Mouse (Mus musculus): ENCODE measurements around the gene Itch. TPM values are rescaled to one million over a fixed set of nuclear protein-coding genes. Genes with fewer than 3 reads are reported as not detected.
"Not testable (repeated sequence)": the region's sequence is repeated elsewhere in the genome, so short reads cannot be mapped to it uniquely, and the experiment has no call there.

Gene Itch
- total RNA-seq, 1 experiment from 2014 or later: 49.8 TPM

DNA sequence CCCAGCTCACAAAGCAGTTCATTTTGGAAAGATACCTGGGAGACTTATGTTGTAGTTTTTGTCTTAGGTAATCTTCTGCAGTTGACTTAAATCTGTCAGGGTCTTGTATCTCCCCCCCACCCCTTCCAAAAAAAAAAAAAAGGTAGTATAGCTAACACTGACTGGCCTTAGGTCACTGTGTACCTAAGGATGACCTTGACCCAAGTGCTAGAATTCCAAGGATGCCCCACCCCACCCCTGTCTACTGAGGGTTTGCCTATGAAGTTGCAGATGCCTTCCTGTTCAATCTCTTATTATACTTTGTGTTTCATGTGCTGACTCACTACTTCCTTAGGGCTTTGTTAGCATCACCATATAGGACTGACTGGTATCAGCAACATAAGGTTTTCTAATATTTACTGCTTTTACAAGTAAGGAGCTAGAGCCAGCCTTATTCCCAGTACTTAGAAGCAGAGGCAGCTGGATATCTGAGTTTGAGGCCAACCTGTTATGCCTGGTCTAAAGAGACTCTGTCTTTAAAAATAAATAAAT is 8.8 kb downstream of the Itch start:
- no peak for DNase-seq

DNA sequence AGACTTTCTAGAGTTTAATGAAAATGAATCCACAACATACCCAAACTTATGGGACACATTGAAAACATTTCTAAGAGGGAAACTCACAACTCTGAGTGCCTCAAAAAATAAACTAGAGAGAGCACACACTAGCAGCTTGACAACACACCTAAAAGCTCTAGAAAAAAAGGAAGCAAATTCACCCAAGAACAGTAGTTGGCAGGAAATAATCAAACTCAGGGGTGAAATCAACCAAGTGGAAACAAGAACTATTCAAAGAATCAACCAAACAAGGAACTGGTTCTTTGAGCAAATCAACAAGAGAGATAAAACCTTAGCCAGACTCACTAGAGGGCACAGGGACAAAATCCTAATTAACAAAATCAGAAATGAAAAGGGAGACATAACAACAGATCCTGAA is 16.0 kb downstream of the Itch start:
- not testable (repeated sequence) for DNase-seq

DNA sequence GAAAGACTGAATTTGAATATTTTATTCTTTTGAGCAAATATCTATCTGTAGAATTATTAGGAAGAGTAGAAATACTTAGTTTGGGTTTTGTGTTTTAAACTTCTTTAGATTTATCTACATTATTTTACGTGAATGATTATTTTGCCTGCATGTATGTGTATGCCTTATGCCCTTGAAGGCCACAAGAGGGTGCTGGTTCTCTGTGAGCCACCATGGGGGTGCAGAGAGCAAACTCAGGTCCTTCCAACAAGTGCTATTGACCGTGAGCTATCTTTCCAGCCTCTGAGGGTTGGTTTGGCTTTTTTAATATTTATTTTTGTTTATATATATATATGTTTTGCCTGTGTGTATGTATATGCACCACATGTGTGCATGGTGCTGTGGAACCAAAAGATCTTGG is 74.1 kb downstream of the Itch start:
- DNase-seq: peak; percentile 41

DNA sequence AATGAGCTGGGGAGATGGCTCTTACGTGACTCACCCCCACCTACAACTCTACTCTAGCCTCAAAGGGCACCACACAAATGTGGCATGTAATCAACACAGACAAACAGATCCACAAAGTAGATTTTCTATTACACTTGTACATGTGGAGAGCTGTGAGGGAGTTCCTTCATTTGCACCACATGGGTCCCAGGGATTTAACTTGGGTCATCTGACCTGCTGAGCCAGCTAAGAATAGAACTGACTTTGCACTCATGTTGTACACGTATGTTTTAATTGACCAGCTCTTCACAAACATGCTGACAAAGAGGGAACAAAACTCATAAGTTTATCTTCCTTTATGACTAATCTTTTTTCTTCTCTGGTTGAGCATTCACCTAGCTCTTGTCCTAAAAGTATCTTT is 89.8 kb downstream of the Itch start:
- no peak for DNase-seq

DNA sequence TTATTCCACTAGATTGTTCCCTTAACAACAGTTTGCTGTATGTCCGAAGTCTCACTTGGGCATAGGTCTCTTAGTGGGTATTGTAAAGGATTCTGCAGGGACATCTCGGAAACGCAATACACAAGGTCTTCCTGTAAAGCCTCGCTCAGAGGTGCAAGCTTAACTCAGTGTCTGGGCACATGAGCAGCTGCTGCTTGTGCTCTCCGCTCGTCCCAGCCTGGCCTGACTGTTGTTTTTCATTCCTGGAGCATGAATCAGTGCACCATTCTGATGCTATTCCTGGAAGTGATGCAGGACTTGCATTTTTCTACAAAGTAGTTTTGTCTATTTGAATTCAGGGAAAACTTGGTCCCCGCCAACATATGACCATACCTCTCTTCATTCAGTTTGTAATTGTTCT is 91.4 kb downstream of the Itch start:
- no peak for DNase-seq

DNA sequence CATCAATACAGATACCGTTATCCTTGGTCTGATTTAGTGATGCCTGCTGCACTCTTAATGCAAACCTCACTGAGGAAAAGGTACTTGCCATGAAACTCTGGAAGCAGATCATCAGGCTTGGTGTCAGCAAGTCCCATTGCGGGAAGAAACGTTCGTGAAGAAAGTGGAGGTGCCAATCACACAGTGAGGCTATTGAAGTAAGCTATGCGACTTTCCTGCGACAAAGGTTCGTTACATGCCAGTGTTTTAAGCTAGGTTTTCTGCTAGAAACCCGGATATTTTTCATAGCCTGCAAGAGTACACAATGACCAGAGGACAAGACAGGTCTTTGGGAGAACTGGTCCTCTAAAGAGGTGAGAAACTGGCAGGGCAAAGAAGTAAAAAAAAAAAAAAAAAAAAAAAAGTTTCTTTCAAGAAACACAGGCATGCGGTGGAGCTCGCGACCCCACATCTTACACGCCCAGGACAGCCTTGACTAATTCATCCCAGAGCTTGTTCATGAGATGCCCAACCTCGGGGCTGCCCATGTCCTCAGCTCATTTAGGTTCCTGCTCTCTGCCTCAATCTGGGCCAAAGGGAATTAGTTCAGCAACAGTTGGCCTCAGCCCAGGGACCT is 102.5 kb downstream of the Itch start:
- no peak for DNase-seq

DNA sequence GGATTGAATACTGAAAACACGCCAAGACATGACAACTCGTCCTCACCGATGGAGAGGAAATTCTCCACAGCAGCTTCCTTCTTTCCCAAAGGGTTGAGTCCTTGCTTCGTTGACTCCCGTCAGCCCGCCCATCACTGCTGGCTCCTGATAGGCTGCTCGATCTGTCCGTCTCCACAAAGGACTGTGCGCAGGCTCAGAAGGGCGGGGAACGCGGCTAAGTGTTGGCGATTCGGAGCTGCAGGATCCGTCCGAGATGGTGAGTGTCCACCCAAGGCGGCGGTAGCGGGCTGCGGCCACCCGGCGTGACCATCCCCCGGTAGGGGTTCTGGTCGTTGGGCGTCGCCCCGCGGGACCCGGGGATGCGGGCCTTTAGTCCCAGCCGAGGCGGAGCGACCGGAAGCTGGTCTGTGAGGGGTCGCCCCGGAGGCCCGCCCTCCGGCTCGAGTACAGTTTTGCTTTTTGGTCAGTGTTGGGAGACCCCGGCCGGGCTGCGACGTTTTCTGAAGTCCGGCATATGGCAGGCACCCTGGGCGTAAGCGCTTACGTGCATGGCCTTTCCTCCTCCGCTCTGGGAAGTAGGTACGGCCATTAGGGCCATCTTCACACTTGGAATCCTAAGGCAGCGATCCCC is 103.2 kb downstream of the Itch start, which contains the start of gene Dynlrb1:
Dynlrb1 (plus strand) TSS at position 172 of the 631 bp plus-strand sequence.
- peak; percentile 99 for DNase-seq

DNA sequence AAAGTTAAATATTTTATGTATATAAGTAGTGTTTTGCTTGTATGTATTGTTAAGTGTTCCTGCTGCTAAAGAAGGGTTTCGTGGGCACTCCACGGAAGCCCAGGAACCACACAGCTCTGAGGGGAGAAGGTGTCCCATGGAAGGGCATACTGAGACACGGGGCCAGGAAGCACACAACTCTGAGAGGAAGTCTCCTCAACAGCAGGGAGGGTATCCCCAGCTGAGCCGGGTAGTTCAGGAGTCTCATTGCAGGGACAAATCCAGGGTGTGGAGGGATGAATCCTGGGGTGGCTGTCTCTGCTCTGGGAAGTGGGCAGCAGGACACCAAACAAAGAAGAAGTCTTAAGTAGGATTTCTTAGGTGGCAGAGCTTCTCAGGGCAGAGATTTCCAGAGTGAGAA is 104.0 kb downstream of the Itch start:
- peak; percentile 27 for DNase-seq

DNA sequence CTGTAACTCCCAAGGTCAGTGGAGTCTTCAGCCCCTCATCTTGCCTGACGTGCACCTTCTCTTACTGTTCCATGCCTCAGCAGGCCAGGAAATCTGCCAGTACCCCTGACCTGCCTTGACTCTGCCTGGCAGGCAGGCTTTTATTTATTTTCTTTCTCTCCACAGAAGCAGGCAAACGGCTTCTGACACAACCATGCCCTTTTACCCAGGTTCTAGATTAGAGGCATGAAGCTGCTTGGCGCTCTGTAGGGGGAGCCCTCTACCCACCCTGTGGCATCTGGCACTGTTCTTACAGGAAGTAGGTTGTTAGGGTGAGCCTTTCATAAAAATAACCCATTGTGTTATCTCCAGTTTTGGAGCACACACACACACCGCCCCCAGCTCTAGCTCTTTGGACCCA is 107.6 kb downstream of the Itch start:
- DNase-seq: peak; percentile 77

DNA sequence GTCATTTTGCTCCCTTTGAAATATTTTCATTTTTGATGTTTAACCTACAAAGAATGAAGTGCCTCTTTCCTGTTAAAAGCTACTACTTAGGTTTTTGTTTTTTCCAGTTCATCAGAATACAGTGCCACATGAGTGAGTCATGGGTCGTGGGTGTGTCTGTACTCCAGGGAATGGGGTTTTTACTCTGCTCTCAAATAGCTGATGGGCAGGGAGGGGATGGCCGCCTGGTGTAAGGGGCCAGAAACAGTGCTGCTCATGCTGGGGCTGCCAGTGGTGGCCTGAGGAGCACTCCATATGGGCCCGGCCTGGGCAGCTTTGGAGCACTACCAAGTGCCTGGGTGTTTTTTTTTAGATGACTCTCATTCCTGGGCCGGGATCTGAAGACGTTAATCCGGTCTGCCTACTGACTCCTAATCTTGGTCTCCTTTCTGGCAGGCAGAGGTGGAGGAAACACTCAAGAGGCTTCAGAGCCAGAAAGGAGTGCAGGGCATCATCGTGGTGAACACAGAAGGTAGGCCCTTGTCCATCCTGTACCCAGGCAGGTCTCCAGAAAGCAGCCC is 109.1 kb downstream of the Itch start:
- peak; percentile 46 for DNase-seq

DNA sequence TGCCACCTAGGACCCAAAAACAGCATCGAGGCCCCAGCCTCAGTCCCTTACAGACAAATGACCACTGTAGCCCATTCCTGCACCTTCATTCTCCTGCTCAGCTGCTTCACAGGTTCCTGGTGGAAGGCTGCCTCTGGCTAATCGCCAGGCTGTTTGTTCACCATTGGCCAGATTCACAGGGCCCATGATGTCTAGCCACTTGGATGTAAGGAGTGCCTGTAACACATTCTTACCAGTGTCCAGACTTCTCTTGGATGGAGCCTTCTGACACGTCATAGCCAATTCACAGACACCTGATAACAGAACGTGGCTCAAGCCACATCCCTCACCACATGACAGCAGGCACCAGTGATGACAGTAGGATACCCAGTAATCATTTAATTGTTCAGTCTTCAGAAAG is 112.9 kb downstream of the Itch start:
- DNase-seq: peak; percentile 28

DNA sequence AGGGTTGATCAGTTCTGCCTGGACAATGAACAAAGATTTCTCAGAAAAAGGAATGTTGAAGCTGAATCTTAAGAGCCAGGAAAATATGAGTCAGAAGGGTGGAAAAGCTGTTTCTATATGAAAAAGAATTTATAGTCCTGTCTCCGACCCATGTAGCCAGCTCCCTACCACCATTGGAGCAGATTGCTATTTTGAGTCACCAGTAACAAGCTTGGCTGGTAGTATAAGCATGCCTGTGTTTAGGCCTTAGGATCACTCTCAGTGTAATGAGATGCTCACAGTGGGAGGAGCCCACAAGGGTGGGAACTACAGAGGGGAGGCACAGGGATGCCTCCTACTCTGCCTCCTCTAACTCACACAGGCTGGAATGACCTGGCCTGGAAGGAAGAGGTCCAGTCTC is 114.9 kb downstream of the Itch start:
- DNase-seq: no peak

DNA sequence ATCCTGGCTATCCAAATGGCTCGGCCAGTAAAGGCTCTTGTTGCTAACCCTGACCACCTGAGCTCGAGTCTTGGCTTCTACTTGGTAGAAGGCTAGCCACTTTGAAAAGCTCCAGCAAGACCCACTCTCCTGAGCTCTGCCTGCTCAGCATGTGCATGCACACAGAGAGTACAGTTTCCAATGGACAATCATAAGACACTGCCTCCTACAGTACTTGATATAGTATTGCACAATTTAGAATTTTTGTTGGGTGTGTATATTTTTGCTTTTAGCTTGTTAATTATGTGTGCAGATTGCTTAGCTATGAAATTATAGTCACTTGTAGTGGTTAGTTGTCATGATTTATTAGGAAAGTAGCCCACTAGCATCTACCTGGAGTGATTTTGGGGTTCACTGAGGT is 115.4 kb downstream of the Itch start:
- no peak for DNase-seq

DNA sequence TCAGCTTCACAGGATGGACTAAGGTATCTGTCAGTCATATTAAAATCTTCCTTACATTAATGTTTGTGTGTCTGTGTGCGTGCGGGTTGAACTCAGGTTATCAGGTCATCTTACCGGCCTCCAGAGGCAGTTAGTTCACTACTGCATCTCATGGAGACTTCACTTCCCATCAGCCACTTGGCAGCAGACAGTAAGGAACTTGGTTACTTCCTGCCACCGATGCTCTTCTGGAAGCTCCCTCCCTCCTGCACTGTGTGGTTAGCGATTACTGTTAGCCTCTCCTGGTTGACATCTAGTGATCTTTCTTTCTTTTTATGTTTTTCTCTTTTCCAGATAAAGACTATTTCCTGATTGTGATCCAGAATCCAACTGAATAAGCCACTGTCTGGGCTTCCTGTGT is 116.3 kb downstream of the Itch start:
- DNase-seq: no peak

DNA sequence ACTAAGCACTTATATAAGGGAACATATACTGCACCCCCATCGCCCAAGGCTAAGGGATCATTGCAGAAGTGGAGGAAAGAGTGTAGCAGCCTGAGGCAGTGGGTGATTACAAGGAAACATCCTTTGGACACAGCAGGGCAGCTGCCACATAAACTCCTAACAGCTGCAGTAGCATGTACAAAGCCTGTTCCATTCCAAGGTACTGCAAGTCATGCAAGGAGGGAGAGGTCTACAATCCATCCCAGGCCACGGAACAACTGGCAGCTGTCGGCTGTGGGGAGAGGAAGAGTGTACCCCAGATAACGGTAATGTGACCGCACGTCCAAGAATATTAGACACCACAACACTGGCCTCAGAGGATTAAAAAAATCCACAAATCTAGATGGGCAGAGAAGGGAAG is 132.2 kb downstream of the Itch start:
- DNase-seq: no peak

DNA sequence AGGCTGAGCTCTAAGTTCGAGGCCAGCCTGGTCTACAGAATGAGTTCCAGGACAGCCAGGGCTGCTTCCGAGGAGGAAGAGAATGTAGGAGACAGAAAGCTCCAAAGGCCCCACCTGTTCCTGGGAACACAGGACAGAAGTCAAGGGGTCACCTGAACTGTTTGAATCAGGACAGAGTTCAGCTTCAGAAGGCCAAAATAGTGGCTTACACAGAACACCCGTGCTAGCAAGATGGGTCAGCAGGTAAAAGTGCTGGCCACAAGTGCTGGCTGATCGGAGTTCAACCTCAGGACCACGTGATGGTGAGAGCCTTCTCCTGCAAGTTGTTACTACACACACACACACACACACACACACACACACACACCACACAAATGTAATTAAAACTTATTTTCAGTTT is 133.6 kb downstream of the Itch start:
- DNase-seq: no peak

DNA sequence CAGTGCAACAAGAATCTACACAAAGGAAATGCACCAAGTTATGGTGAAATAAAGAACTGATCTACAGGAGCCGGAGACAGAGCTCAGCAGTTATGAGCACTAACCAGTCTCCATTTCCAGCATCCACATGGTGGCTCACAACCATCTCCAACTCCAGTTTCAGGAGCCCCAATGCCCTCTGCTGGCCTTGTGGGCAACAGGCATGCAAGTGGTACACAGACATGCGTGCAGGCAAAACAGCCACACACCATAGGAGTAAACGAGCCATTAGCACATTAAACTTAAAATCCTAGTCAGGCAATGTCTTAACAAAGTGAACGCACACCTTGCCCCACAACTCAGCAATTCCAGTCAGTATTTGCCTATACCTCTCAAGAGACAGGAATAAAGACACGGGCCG is 138.6 kb downstream of the Itch start:
- peak; percentile 40 for DNase-seq

DNA sequence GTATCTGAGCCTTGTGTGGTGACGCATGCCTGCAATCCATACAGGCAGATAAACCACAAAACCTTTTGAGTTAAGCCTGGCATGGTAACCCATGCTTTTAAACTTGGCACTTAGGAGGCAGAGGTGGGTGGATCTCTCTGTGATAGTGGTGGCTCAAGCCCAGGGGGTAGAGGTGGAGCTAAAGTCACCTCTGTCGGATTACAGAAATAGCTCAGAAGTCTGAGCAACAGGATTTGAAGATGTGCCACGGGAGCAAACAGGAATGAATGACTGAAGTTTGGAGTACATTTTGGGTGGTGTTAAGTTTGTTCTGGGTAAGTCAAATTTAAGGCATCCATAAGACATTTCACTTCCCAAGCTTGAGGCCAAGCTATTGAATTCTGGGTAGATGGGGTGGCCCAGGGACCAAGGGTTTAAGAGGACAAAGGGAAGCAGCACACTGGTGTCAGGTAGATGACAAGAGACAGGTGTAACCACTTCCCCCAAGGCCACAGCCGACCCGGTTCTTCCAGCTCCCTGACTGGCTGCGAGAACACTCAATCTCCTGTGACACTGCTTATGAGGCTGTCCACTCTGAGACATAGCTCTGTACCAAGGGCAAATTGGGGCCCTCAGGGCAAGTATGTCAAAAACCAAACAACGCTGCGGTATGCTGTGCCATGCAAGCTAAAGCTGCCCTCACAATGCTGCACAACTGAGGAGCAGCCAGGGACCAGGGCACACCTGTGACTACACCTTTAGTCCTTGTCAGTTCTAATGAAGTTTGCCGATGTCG is 139.3 kb downstream of the Itch start:
- no peak for DNase-seq

DNA sequence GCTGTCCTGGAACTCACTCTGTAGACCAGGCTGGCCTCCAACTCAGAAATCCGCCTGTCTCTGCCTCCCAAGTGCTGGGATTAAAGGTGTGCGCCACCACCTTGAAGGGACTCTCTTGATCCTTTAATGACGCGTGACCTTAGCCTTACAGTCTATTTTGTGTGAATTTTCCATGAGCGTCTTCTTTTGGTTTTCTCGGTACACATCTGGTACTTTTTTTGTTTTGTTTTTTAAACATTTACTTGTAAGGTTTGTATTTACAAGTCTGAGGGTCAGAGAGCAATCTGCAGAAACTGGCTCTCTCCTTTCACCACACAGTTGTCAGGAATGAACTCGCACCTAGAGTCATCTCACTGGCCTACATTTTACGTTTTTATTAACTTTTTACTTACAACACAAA is 140.3 kb downstream of the Itch start:
- no peak for DNase-seq

DNA sequence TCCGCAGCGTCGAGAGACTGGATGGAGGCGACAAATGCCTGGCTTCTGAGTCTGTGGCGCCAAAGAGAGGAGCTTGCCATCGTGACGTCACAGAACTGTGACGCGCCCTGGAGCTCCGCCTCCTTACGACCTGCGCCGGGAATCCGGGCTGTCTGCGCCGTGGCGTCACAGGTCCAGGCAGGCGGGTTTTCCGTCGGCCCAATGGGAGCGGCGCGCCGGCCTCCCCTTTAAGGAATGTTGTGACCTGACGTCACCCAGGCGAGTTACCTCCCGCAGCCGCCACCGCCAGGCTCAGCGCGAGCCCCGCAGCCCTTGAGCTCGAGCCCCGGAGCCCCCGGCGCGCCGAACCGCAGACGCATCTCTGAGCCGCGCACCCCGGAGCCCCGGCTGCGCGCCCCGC is 142.9 kb downstream of the Itch start, which contains the start of gene Map1lc3a:
Map1lc3a (plus strand) TSS at position 103 of the 400 bp plus-strand sequence.
- DNase-seq: peak; percentile 99
